Mouse (Mus musculus): ENCODE measurements around the gene Syt5. TPM values are rescaled to one million over a fixed set of nuclear protein-coding genes. Genes with fewer than 3 reads are reported as not detected.
"Not testable (repeated sequence)": the region's sequence is repeated elsewhere in the genome, so short reads cannot be mapped to it uniquely, and the experiment has no call there.

Syt5 gene
- polyA plus RNA-seq, 1 experiment, result 13.8 TPM

DNA sequence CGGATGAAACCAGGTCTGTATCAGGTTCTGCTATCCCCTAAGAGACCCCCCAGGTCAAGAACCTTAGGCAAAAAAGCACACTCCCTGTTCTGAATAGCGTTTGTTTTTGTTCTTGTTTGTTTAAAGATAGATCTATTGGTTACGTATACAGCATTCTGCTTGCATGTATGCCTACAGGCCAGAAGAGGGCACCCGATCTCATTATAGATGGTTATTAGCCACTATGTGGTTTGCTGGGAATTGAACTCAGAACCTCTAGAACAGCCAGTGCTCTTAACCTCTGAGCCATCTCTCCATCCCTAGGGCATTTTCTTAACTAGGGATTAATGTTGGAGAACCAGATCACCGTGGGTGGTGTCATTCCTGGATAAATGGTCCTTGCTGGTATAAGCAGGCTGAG is 6.0 kb downstream of the Syt5 start:
- no peak overlapping the region for H3K4me3 ChIP-seq (replicated peaks; ENCODE audit: extremely low read depth, low read depth, low read length)
- 57% methylated on average over 5 of the region's 5 CpGs for WGBS
- no peak for DNase-seq

DNA sequence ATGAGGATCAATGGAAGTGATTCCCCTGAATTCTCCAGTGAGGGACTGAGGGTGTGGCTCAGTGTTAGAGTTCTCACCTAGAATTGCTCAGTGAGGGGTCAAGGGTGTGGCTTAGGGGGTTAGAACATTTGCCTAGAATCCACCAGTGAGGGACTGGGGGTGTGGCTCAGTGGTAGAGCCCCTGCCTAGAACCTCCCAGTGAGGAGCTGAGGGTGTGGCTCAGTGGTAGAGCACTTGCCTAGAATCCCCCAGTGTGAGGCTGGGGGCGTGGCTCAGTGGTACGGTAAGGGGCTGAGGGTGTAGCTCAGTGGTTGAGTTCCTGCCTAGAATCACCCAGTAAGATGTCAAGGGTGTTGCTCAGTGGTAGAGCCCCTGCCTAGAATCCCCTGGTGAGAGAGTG is 8.3 kb downstream of the Syt5 start:
- TF ChIP-seq CTCF (IDR thresholded peaks at IDR 0.05; ENCODE audit: insufficient read depth, low read length) (no peak), POLR2A (IDR thresholded peaks at IDR 0.05; ENCODE audit: borderline replicate concordance, extremely low read depth, low read depth, low read length) (no peak)
- DNase-seq, result no peak
- 61% methylated on average over 2 of the region's 2 CpGs for WGBS
- Histone ChIP-seq H3K4me3 (replicated peaks; ENCODE audit: extremely low read depth, low read depth, low read length) (no peak overlapping the region), H3K4me1 (ENCODE audit: control insufficient read depth, insufficient read depth, low read length) (no peaks in the 10 kb centered on the region)

More for the DNA sequence above, 6.0 kb downstream of the Syt5 start:
- H3K4me1 ChIP-seq (ENCODE audit: control insufficient read depth, insufficient read depth, low read length), result no peaks in the 10 kb centered on the region
- TF ChIP-seq CTCF (IDR thresholded peaks at IDR 0.05; ENCODE audit: insufficient read depth, low read length), result no peak
- no peak for TF ChIP-seq POLR2A (IDR thresholded peaks at IDR 0.05; ENCODE audit: borderline replicate concordance, extremely low read depth, low read depth, low read length)

DNA sequence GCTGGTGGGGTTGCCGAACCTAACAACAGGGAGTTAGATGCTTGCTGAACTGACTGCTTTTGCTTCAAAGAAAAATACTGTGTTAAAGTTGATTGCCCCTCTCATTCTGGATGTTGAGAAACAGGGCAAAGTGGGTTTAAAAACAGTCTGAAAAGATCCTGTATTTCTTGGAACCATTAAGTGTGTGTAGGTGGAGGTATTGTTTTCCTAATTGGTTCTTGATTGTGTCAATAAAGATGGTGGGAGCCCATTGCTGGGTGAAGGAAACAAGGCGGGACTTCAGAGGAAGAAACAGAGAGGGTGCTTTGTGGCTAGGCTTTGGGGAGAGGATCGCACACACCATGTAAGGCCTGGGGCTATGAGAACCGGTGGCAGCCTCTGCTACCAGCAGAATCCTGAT is 10.2 kb downstream of the Syt5 start:
- no peaks in the 10 kb centered on the region for H3K4me1 ChIP-seq (ENCODE audit: control insufficient read depth, insufficient read depth, low read length)
- H3K4me3 ChIP-seq (replicated peaks; ENCODE audit: extremely low read depth, low read depth, low read length), result no peak overlapping the region
- DNase-seq, result no peak
- TF ChIP-seq POLR2A (IDR thresholded peaks at IDR 0.05; ENCODE audit: borderline replicate concordance, extremely low read depth, low read depth, low read length) (no peak), CTCF (IDR thresholded peaks at IDR 0.05; ENCODE audit: insufficient read depth, low read length) (no peak)
- WGBS, result 55% methylated on average over 4 of the region's 4 CpGs

DNA sequence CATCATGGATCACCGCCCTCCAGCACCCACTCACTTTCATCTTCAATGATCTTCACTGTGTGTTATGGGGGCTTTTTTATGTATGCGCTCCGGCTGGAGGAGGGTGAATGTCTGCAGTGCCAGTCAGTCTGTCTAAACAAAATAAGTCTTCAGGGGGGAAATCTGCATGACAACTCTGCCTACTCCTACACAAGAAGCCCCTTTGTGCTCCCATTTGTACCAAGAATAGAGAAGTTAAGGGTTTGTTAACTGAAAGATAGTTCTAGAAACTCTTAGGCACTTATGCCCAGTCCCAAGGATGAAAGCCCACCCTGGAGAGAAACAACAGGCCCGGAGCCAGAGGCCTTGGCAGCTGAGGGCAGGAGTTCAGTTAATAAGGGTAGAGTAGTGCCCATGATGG is 11.0 kb downstream of the Syt5 start:
- Histone ChIP-seq H3K4me3 (replicated peaks; ENCODE audit: extremely low read depth, low read depth, low read length) (no peak overlapping the region), H3K4me1 (ENCODE audit: control insufficient read depth, insufficient read depth, low read length) (no peaks in the 10 kb centered on the region)
- 93% methylated on average over 4 of the region's 4 CpGs for WGBS
- DNase-seq, result no peak
- no peak for TF ChIP-seq POLR2A (IDR thresholded peaks at IDR 0.05; ENCODE audit: borderline replicate concordance, extremely low read depth, low read depth, low read length)
- TF ChIP-seq CTCF (IDR thresholded peaks at IDR 0.05; ENCODE audit: insufficient read depth, low read length), result no peak

DNA sequence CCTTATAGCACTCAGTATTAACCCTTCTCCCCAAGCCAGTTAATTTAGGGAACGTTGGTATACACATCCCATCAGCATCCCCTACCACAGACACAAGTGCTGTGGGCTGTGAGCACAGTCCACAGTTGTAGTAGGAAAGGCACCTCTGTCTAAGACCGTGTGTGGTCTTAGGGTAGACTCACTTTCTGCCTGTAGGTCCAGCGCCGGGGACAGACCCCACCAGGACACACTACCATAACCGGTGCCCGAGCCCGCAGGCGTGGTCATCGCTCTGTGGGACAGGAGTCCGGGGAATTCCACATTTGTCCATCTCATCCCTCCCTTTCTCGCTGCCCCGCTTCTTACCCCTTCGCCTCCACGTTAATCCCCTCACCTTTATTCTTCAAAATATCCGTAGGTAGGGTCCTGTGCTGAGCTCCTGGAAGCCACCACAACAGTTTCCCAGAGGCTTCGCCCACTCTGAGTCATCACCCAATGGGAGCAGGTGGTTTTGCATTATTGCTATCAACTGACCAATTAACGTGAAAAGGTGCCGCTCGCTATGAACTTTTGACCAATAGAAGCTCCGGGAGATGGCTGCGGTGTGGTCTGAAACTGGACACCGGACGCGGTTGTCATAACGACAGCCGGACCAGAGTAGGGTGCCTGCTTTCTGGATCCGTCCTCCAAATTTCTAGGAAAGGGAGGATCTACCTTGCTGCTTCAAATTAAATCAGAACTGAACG is 15.2 kb downstream of the Syt5 start, which contains the start of gene Dnaaf3:
Gene Dnaaf3 (minus strand): TSS at position 449 of the 725 bp plus-strand sequence.
- WGBS, result 4% methylated on average over 28 of the region's 28 CpGs
- no peaks in the 10 kb centered on the region for H3K4me1 ChIP-seq (ENCODE audit: control insufficient read depth, insufficient read depth, low read length)
- no peak for TF ChIP-seq CTCF (IDR thresholded peaks at IDR 0.05; ENCODE audit: insufficient read depth, low read length)
- TF ChIP-seq POLR2A (IDR thresholded peaks at IDR 0.05; ENCODE audit: borderline replicate concordance, extremely low read depth, low read depth, low read length), result no peak
- H3K4me3 ChIP-seq (replicated peaks; ENCODE audit: extremely low read depth, low read depth, low read length), result peak within 1 kb of the TSS; percentile 12
- DNase-seq, result peak; percentile 37

DNA sequence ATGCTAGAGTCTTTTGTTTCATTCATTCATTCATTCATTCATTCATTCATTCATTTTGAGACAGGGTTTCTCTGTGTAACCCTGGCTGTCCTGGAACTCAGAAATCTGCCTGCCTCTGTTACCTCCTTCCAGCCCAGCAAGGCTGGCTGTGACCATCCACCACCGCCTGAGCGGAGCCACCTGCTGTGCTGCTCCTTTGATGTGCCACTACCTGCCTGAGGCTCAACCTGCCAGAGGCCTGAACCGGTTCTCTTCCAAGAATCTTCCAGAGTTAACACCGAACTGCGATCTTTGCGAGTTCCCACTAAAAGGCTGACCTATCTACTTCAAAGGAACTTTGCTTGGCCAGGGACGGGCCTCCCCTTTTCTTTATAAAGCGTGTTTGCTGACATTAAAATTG is 17.2 kb downstream of the Syt5 start:
- H3K4me1 ChIP-seq (ENCODE audit: control insufficient read depth, insufficient read depth, low read length), result not testable (repeated sequence)
- WGBS, result 53% methylated on average over 8 of the region's 8 CpGs

DNA sequence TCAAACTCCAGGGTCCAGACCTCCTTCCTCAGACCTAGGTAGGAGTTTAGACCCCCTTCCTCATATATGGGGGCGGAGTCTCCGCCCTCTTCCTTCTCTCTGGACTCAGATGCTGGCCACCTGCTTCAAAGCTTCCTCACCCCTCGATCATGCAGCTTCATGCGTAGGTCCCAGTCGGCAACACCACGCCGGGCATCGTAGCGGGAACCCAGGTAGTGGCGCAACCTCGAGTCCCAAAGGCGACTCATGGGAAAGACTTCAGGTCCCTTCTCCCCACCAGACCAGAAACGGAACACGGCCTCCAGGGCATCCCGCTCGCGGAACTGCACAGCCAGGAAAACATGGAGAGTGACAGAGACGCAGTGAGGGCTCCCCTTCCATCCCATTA is 20.0 kb downstream of the Syt5 start:
- no peak for DNase-seq
- H3K4me3 ChIP-seq (replicated peaks; ENCODE audit: extremely low read depth, low read depth, low read length), result no peak overlapping the region
- TF ChIP-seq POLR2A (IDR thresholded peaks at IDR 0.05; ENCODE audit: borderline replicate concordance, extremely low read depth, low read depth, low read length) (no peak), CTCF (IDR thresholded peaks at IDR 0.05; ENCODE audit: insufficient read depth, low read length) (no peak)
- whole genome bisulfite sequencing, result 62% methylated on average over 18 of the region's 18 CpGs
- H3K4me1 ChIP-seq (ENCODE audit: control insufficient read depth, insufficient read depth, low read length), result no peaks in the 10 kb centered on the region

More for the DNA sequence above, 17.2 kb downstream of the Syt5 start:
- H3K4me3 ChIP-seq (replicated peaks; ENCODE audit: extremely low read depth, low read depth, low read length); DNase-seq: not testable (repeated sequence)

DNA sequence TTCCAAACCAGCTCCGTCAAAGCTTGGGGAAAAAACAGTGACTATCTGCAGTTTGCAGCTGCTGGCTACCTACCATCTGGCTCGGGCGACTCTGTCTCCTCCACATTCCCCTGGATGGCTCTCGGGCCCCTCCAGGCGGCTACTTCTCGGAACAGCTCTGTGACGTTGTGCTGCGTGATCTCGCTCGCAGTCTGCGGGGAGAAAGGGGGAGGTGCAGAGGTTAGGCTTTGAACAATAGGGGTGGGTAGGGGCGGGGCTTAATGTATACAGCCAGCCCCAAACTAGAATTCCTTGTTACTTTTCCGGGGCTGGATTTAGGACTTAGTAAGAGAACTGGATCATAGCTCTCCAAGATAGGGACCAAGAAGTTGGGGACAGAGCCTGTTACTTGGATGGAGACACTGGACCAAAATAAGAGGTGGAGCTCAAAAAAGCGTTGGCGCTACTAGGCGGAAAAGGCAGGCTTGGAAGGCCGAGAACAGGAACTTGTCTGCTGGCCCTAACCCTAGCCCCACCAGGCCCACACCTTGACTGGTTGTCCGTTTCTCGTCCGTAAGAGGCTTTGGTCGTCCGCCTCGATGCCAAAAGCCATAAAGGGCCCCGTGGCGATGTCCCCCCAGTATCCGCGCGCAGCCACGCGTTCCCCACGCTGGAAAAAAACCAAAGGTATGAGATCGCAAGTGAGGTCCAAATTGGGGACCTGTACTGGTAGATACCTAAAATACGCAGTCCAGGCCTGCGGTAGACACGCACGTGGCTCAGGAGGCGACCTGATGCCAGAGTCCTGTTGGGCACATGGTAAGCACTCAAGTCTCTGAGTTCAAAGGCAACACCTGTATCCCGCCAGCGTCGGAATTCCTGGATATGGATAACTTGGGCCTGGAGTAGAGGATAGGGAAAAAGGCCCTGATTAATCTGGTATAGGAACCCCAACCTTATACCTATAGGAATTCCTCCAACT is 20.7 kb downstream of the Syt5 start:
- WGBS, result 23% methylated on average over 40 of the region's 40 CpGs
- Histone ChIP-seq H3K4me3 (replicated peaks; ENCODE audit: extremely low read depth, low read depth, low read length) (peak overlapping the region; percentile 50), H3K4me1 (ENCODE audit: control insufficient read depth, insufficient read depth, low read length) (no peaks in the 10 kb centered on the region)
- no peak for TF ChIP-seq POLR2A (IDR thresholded peaks at IDR 0.05; ENCODE audit: borderline replicate concordance, extremely low read depth, low read depth, low read length)
- peak; percentile 65 for TF ChIP-seq CTCF (IDR thresholded peaks at IDR 0.05; ENCODE audit: insufficient read depth, low read length)
- DNase-seq, result peak; percentile 52

DNA sequence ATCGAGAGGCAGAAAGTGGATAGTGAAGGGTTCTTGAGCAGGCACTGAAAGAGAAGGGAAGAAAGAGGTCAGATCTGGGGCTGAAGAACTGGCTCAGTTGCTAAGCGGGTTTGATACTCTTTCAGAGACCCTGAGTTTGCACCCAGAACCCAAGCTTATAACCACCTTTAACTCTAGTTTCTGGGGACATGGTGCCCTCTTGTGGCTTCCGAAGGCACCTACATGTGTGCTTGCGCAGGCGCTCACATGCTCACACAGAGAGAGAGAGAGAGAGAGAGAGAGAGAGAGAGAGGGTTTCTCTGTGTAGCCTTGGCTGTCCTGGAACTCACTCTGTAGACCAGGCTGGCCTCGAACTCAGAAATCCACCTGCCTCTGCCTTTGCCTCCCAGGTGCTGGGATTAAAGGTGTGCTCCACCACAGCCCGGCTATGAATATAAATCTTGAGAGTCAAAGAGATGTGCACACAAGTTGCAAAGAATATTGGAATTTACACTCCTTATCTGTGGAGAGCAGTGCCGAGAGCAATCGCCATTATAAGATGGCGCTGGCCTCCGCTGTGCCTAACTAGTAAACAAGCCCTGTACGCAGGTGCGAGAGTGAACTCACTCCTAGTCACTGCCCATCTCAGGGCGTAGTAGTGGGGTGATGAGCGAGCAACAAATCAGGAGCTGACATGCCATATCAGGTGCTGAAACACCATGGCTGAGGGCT is 23.0 kb downstream of the Syt5 start, which contains the start of gene Tnni3:
Gene Tnni3 (minus strand): TSS at position 18 of the 711 bp plus-strand sequence.
- TF ChIP-seq CTCF (IDR thresholded peaks at IDR 0.05; ENCODE audit: insufficient read depth, low read length), result peak; percentile 80
- WGBS, result 61% methylated on average over 15 of the region's 15 CpGs
- peak; percentile 38 for DNase-seq
- H3K4me3 ChIP-seq (replicated peaks; ENCODE audit: extremely low read depth, low read depth, low read length); H3K4me1 ChIP-seq (ENCODE audit: control insufficient read depth, insufficient read depth, low read length): not testable (repeated sequence)
